Comparison of ENCODE assay signal across 13 mouse cellular contexts in the genomic region with DNA sequence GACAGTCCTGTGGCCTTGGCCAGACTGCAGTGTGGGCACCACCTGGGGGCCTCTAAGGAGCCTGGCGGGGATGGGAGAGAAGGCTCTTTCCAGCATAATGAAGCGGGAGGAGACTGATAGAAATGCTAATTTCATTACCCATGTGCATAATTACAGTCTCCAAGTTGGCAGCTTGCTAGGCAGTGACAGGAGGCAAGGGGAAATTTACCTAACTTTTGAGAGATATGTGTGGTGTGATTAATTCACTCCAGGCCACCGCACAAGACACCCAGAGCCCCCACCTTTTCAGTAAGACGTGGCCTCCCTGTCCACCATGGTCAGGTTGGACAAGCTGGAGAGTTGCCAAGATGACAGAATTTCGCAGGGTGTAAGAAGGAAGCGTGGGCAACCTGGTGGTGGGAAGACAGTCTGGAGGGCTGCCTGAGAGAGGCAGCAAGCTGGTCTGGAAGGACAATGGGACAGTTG. TPM values are rescaled to one million over a fixed set of nuclear protein-coding genes. Genes with fewer than 3 reads are reported as not detected.
DNase-seq lines count a peak whose midpoint lies in the region; ATAC-seq and TF ChIP-seq lines count a peak whose summit lies in the region.
"Had no signal": no experiment of that assay in that cellular context is flagged by ENCODE, and none has a peak within 500 bp of the region (broad histone marks: within the 10 kb centered on the region; RNA-seq: fewer than 3 reads in every experiment).

No protein-coding gene starts in this region.

- WGBS in hindbrain, embryonic 15.5 days, result 14% methylated on average over 6 of the region's 6 CpGs
- WGBS in midbrain, embryonic 13.5 days, result 24% methylated on average over 6 of the region's 6 CpGs
- 87% methylated on average over 6 of the region's 6 CpGs for WGBS in thymus, adult 2 months

- peak; percentile 9; the same call in 1 of the 2 replicates for TF ChIP-seq CTCF in brain, embryonic 14.5 days (IDR thresholded peaks at IDR 0.05; ENCODE audit: borderline replicate concordance, extremely low read depth, insufficient read depth, insufficient read length)
- TF ChIP-seq CTCF in thymus, adult 2 months (IDR thresholded peaks at IDR 0.05; ENCODE audit: borderline replicate concordance, control insufficient read depth, extremely low read depth, insufficient read depth, low read length, poor library complexity), result no peak

- H3K4me3 ChIP-seq in hindbrain, embryonic 15.5 days, result no peak overlapping the region
- no peak overlapping the region for H3K4me3 ChIP-seq in midbrain, embryonic 13.5 days (replicated peaks)
- no peak overlapping the region for H3K4me3 ChIP-seq in thymus, adult 2 months (ENCODE audit: control insufficient read depth, insufficient read depth, low read length)
- H3K4me3 ChIP-seq: heart, embryonic 15.5 days; limb, embryonic 12.5 days had no signal

- no peaks in the 10 kb centered on the region for H3K27me3 ChIP-seq in hindbrain, embryonic 15.5 days
- H3K27me3 ChIP-seq in midbrain, embryonic 13.5 days, result no peaks in the 10 kb centered on the region; the same call in 1 of the 2 replicates
- H3K27me3 ChIP-seq in thymus, adult 2 months (ENCODE audit: control insufficient read depth, insufficient read depth, low read length), result no peaks in the 10 kb centered on the region

- no peaks in the 10 kb centered on the region for H3K9me3 ChIP-seq in hindbrain, embryonic 15.5 days
- H3K9me3 ChIP-seq in midbrain, embryonic 13.5 days, result no peaks in the 10 kb centered on the region
- H3K9me3 ChIP-seq: heart, embryonic 15.5 days; limb, embryonic 12.5 days had no signal

- no peak overlapping the region for H3K4me2 ChIP-seq in hindbrain, embryonic 15.5 days
- 0 out of 2 replicates have a peak overlapping the region, but pooled peaks have one; percentile 15 for H3K4me2 ChIP-seq in midbrain, embryonic 13.5 days (replicated peaks)
- H3K4me2 ChIP-seq: heart, embryonic 15.5 days; limb, embryonic 12.5 days; lung, embryonic 14.5 days had no signal

- peak; percentile 43; the same call in 1 of the 2 replicates for ATAC-seq in hindbrain, embryonic 15.5 days (ENCODE audit: low FRiP score, low read depth)
- peak; percentile 48 for ATAC-seq in midbrain, embryonic 13.5 days
- no peak for ATAC-seq in megakaryocyte-erythroid progenitor cell, adult 5-6 weeks (replicated peaks; ENCODE audit: low FRiP score, low TSS enrichment, poor library complexity, severe bottlenecking)

- TF ChIP-seq POLR2A in brain, embryonic 14.5 days (IDR thresholded peaks at IDR 0.05; ENCODE audit: borderline replicate concordance, extremely low read depth, insufficient read depth, insufficient read length, poor library complexity, severe bottlenecking), result no peak
- TF ChIP-seq POLR2A in thymus, adult 2 months (IDR thresholded peaks at IDR 0.05; ENCODE audit: control insufficient read depth, extremely low read depth, insufficient read depth, low read length, poor library complexity), result no peak

- H3K36me3 ChIP-seq in hindbrain, embryonic 15.5 days, result no peaks in the 10 kb centered on the region
- H3K36me3 ChIP-seq in midbrain, embryonic 13.5 days, result no peaks in the 10 kb centered on the region
- H3K36me3 ChIP-seq in thymus, adult 2 months (ENCODE audit: control insufficient read depth, insufficient read depth, low read length), result no peaks in the 10 kb centered on the region
- H3K36me3 ChIP-seq: heart, embryonic 15.5 days; limb, embryonic 12.5 days had no signal

- DNase-seq in frontal cortex, postnatal 36 days (ENCODE audit: low spot score in 2 of 2), result peak; percentile 52 to 60
- no peak for DNase-seq in frontal cortex, postnatal 10 days (ENCODE audit: low spot score in 2 of 2)
- DNase-seq in brain, embryonic 14.5 days (ENCODE audit: low read depth), result peak; percentile 95
- DNase-seq in urinary bladder, postnatal 25 days (ENCODE audit: low spot score), result no peak
- no peak for DNase-seq in thymus, adult 2 months
- DNase-seq: adrenal gland, postnatal 36 days; kidney, adult 2 months; lung, embryonic 14.5 days had no signal

- H3K9ac ChIP-seq in hindbrain, embryonic 15.5 days, result no peak overlapping the region
- H3K9ac ChIP-seq in midbrain, embryonic 13.5 days (replicated peaks), result no peak overlapping the region
- H3K9ac ChIP-seq: heart, embryonic 15.5 days; lung, embryonic 14.5 days had no signal

- no peak overlapping the region for H3K27ac ChIP-seq in hindbrain, embryonic 15.5 days (replicated peaks)
- peak overlapping the region; percentile 75 for H3K27ac ChIP-seq in midbrain, embryonic 13.5 days
- H3K27ac ChIP-seq in thymus, adult 2 months (ENCODE audit: control insufficient read depth, insufficient read depth, low read length), result no peak overlapping the region
- H3K27ac ChIP-seq: heart, embryonic 15.5 days had no signal

- peaks cover 48% of the 10 kb centered on the region for H3K4me1 ChIP-seq in hindbrain, embryonic 15.5 days (replicated peaks)
- H3K4me1 ChIP-seq in midbrain, embryonic 13.5 days (replicated peaks), result peaks cover 79% of the 10 kb centered on the region
- H3K4me1 ChIP-seq in thymus, adult 2 months (replicated peaks; ENCODE audit: control insufficient read depth, insufficient read depth, low read length), result peaks cover 50% of the 10 kb centered on the region

RNA-seq across cellular contexts. Expression of gene Gm26897, which starts 55.8 kb away (rescaled TPM):
- polyA plus RNA-seq in brain, embryonic 14.5 days (2012; rRNA removed), result not detected in 2 replicates
- not detected in 2 replicates for polyA plus RNA-seq in hindbrain, embryonic 15.5 days (2015; fragmentation: Nextera tagmentation; extraction: Ambion mirVana)
- polyA plus RNA-seq in midbrain, embryonic 13.5 days (2015; fragmentation: Nextera tagmentation; extraction: Ambion mirVana), result not detected in 2 replicates
- total RNA-seq in megakaryocyte-erythroid progenitor cell, adult 5-6 weeks (2014; fragmentation: Nextera tagmentation), result not detected in 2 replicates
- total RNA-seq in megakaryocyte-erythroid progenitor cell, adult 5-6 weeks (2017), result not detected in 2 replicates
- not detected in 2 replicates for polyA plus RNA-seq in thymus, adult 2 months (2012; rRNA removed)
- total RNA-seq: adrenal gland, postnatal 36 days had no signal
- polyA plus RNA-seq: heart, embryonic 15.5 days; kidney, adult 2 months; limb, embryonic 12.5 days; lung, embryonic 14.5 days had no signal

Comparison
In these comparisons a context has a peak if more than half of its experiments do, and no peak if none do; other contexts are left out.
1. DNase-seq: peak in frontal cortex, postnatal 36 days (2 of 2) and brain, embryonic 14.5 days (single experiment); none in frontal cortex, postnatal 10 days (0 of 2), urinary bladder, postnatal 25 days (single experiment) and thymus, adult 2 months (single experiment).